Mouse (Mus musculus) liver, embryonic 13.5 days (tissue): ENCODE data around the gene Yrdc. TPM values are rescaled to one million over a fixed set of nuclear protein-coding genes. Genes with fewer than 3 reads are reported as not detected.

Source experiments
- ATAC-seq: fragments of 200-750 bp; cut with Nextera tagmentation; 2 replicates; pipeline ENCODE4 v1.8.0; 2017; ENCODE audit warnings: low read depth, mild to moderate bottlenecking, moderate number of reproducible peaks, moderate library complexity
- DNase-seq: peaks from one replicate; pipeline ENCODE4 v3.0.0; 2022
- H3K27ac ChIP-seq: fragments of 300-500 bp; sonication (generic); 2 replicates; pipeline ENCODE4 v1.5.1; 2015; ENCODE audit warnings: moderate library complexity, mild to moderate bottlenecking, inconsistent platforms
- H3K27me3 ChIP-seq: fragments of 300-500 bp; sonication (generic); 2 replicates; pipeline ENCODE4 v1.6.1; 2015; ENCODE audit warnings: mild to moderate bottlenecking, inconsistent platforms
- H3K36me3 ChIP-seq: fragments of 300-500 bp; sonication (generic); 2 replicates; pipeline ENCODE4 v1.6.1; 2015; ENCODE audit warnings: mild to moderate bottlenecking, inconsistent platforms
- H3K4me1 ChIP-seq: fragments of 300-500 bp; sonication (generic); replicated peaks from 2 replicates; pipeline ENCODE4 v1.6.1; 2015; ENCODE audit warnings: inconsistent platforms
- H3K4me2 ChIP-seq: fragments of 300-500 bp; sonication (generic); 2 replicates; pipeline ENCODE4 v1.6.1; 2015; ENCODE audit warnings: inconsistent platforms, mild to moderate bottlenecking, moderate library complexity
- H3K4me3 ChIP-seq: fragments of 300-500 bp; sonication (generic); replicated peaks from 2 replicates; pipeline ENCODE4 v1.5.1; 2015; ENCODE audit warnings: mild to moderate bottlenecking, inconsistent platforms
- H3K9ac ChIP-seq: fragments of 300-500 bp; sonication (generic); 2 replicates; pipeline ENCODE4 v1.6.1; 2015; ENCODE audit warnings: mild to moderate bottlenecking, inconsistent platforms
- H3K9me3 ChIP-seq: fragments of 300-500 bp; sonication (generic); replicated peaks from 2 replicates; pipeline ENCODE4 v1.6.1; 2016; ENCODE audit warnings: inconsistent platforms
- WGBS: fragments of 180-500 bp; shearing (Covaris S2); methylation state at CpG from one replicate; pipeline ENCODE4 v1.1.7; 2015; ENCODE audit not compliant: insufficient replicate concordance; 5-methylcytosine and 5-hydroxymethylcytosine counted together
- polyA plus RNA-seq: library from polyadenylated mRNA; unstranded; fragments of >200 nt; fragmentation: Nextera tagmentation; extraction: Ambion mirVana; gene quantifications from 2 replicates; pipeline ENCODE4 v1.2.1, GENCODE M21; 2015

Gene Yrdc
- polyA plus RNA-seq, 1 experiment from 2014 or later, result 23.2 TPM

GRCm38 (mm10) chr4:124893769-124894168, 43.3 kb downstream of the Yrdc start:
- Histone ChIP-seq H3K9me3 (no peaks in the 10 kb centered on the region), H3K27ac (no peak overlapping the region), H3K4me1 (0 out of 2 replicates have a peak, but pooled peaks cover 5% of the 10 kb centered on the region), H3K4me2 (no peak overlapping the region), H3K4me3 (no peak overlapping the region), H3K27me3 (peaks cover 85% of the 10 kb centered on the region), H3K9ac (no peak overlapping the region), H3K36me3 (no peaks in the 10 kb centered on the region)
- ATAC-seq (no peak), DNase-seq (no peak)
- 35% methylated on average over 6 of the region's 6 CpGs for WGBS

- Histone ChIP-seq H3K36me3 (no peaks in the 10 kb centered on the region), H3K4me1 (peaks cover 12% of the 10 kb centered on the region), H3K4me3 (peak overlapping the region; percentile 43), H3K9me3 (no peaks in the 10 kb centered on the region), H3K27me3 (peaks cover 86% of the 10 kb centered on the region), H3K27ac (no peak overlapping the region), H3K9ac (no peak overlapping the region), H3K4me2 (peak overlapping the region; percentile 52)
- no peak for ATAC-seq
- 3% methylated on average over 83 of the region's 83 CpGs for whole genome bisulfite sequencing
- DNase-seq, result no peak
Measured at GRCm38 (mm10) chr4:124894508-124895428, 44.3 kb downstream of the Yrdc start.

- Histone ChIP-seq H3K4me2 (no peak overlapping the region), H3K27me3 (peaks cover 72% of the 10 kb centered on the region), H3K27ac (no peak overlapping the region), H3K4me1 (peaks cover 15% of the 10 kb centered on the region), H3K9ac (no peak overlapping the region), H3K9me3 (no peaks in the 10 kb centered on the region), H3K4me3 (no peak overlapping the region), H3K36me3 (no peaks in the 10 kb centered on the region)
- WGBS, result 64% methylated on average over 10 of the region's 10 CpGs
- DNase-seq (no peak), ATAC-seq (no peak)
Measured at GRCm38 (mm10) chr4:124898428-124898827, 47.9 kb downstream of the Yrdc start.

- no peaks in the 10 kb centered on the region for H3K9me3 ChIP-seq
- H3K27ac ChIP-seq, result no peak overlapping the region
- H3K9ac ChIP-seq, result no peak overlapping the region
- H3K27me3 ChIP-seq, result peaks cover 67% of the 10 kb centered on the region
- H3K36me3 ChIP-seq, result no peaks in the 10 kb centered on the region
- WGBS, result 28% methylated on average over 5 of the region's 5 CpGs
- no peak overlapping the region for H3K4me3 ChIP-seq
- H3K4me1 ChIP-seq, result peaks cover 12% of the 10 kb centered on the region
- peak overlapping the region; percentile 21; the same call in 1 of the 2 replicates for H3K4me2 ChIP-seq
- DNase-seq, result no peak
- ATAC-seq, result peak; percentile 59
Measured at GRCm38 (mm10) chr4:124899906-124900305, 49.4 kb downstream of the Yrdc start.

Other genes with a start within 250 kb of the Yrdc start
- not detected in 2 replicates for gene 3100002H09Rik, start 239.9 kb upstream of the Yrdc start, polyA plus RNA-seq
- gene Pou3f1, start 193.9 kb upstream of the Yrdc start, polyA plus RNA-seq, result not detected in 2 replicates
- gene Utp11, start 157.1 kb upstream of the Yrdc start, polyA plus RNA-seq, result 37.5 and 48.1 TPM in 2 replicates
- 3.1 and 3.6 TPM in 2 replicates for gene Fhl3, start 150.0 kb upstream of the Yrdc start, polyA plus RNA-seq
- gene Sf3a3, start 135.9 kb upstream of the Yrdc start, polyA plus RNA-seq, result 91.3 and 101 TPM in 2 replicates
- gene Inpp5b, start 108.8 kb upstream of the Yrdc start, polyA plus RNA-seq, result 43.2 and 49.7 TPM in 2 replicates
- 14.4 and 15.5 TPM in 2 replicates for gene Mtf1, start 48.6 kb upstream of the Yrdc start, polyA plus RNA-seq
- 12.1 and 15.3 TPM in 2 replicates for gene 1110065P20Rik, start 517 bp downstream of the Yrdc start, polyA plus RNA-seq
- gene Maneal, start 11.5 kb downstream of the Yrdc start, polyA plus RNA-seq, result 0.03 and 0.05 TPM in 2 replicates
- not detected in 2 replicates for gene Epha10, start 30.2 kb downstream of the Yrdc start, polyA plus RNA-seq
- gene 9930104L06Rik, start 86.4 kb downstream of the Yrdc start, polyA plus RNA-seq, result 6.6 and 7.6 TPM in 2 replicates
- gene Cdca8, start 88.6 kb downstream of the Yrdc start, polyA plus RNA-seq, result 142 and 161 TPM in 2 replicates
- 0.51 and 0.70 TPM in 2 replicates for gene Rspo1, start 135.8 kb downstream of the Yrdc start, polyA plus RNA-seq
- 48.8 and 57.2 TPM in 2 replicates for gene Gnl2, start 165.9 kb downstream of the Yrdc start, polyA plus RNA-seq
- not detected in 2 replicates for gene Dnali1, start 215.0 kb downstream of the Yrdc start, polyA plus RNA-seq
- gene Snip1, start 216.0 kb downstream of the Yrdc start, polyA plus RNA-seq, result 16.1 and 19.6 TPM in 2 replicates
- gene Meaf6, start 234.5 kb downstream of the Yrdc start, polyA plus RNA-seq, result 25.9 and 32.0 TPM in 2 replicates